15 mouse cellular contexts compared by ENCODE assay signal in the genomic region with DNA sequence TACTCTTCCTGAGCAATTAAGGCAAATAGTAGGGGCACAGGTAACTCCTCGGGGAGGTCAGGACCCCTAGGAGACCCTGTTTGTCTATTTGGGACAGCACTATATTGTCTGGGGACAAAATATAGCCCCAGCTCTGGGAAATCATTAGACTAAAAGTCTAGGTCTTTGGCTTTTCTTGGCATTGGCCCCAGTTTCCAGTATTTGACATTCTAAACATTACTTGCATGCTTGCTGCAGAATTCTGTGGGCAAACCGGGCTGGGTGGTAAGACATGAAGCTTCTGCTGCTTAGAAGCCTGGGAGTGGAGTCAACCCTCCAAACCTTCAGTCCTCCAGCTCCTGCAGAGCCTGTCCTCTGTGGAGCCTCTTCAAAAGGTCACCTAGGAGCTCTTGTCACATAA.
A peak's percentile ranks its signal among the peaks of the same experiment; 100 is the strongest.
DNase-seq lines count a peak whose midpoint lies in the region; ATAC-seq and TF ChIP-seq lines count a peak whose summit lies in the region.
"Had no signal": no experiment of that assay in that cellular context is flagged by ENCODE, and none has a peak within 500 bp of the region (broad histone marks: within the 10 kb centered on the region; RNA-seq: fewer than 3 reads in every experiment).

No protein-coding gene starts in this region.

- TF ChIP-seq EP300 in heart, postnatal 0 days (IDR thresholded peaks at IDR 0.05; ENCODE audit: low read depth) = no peak

- H3K4me2 ChIP-seq in heart, postnatal 0 days (ENCODE audit: low read depth, low read length) = no peak overlapping the region
- H3K4me2 ChIP-seq in limb, embryonic 15.5 days = no peak overlapping the region
- H3K4me2 ChIP-seq in lung, embryonic 16.5 days (ENCODE audit: low read depth, low read length) = no peak overlapping the region
- H3K4me2 ChIP-seq: embryonic facial prominence, embryonic 12.5 days; lung, embryonic 15.5 days; midbrain, embryonic 11.5 days; neural tube, embryonic 12.5 days had no signal

- WGBS in heart, postnatal 0 days = 37% methylated on average over 2 of the region's 2 CpGs
- WGBS in heart, embryonic 10.5 days = 68% methylated on average over 2 of the region's 2 CpGs
- WGBS in limb, embryonic 15.5 days = 46% methylated on average over 2 of the region's 2 CpGs
- 83% methylated on average over 2 of the region's 2 CpGs for WGBS in limb, embryonic 10.5 days
- 40% methylated on average over 2 of the region's 2 CpGs for WGBS in lung, embryonic 16.5 days

- H3K9me3 ChIP-seq in heart, postnatal 0 days (replicated peaks; ENCODE audit: control insufficient read depth, low read length) = no peaks in the 10 kb centered on the region
- no peaks in the 10 kb centered on the region for H3K9me3 ChIP-seq in heart, embryonic 10.5 days
- H3K9me3 ChIP-seq in limb, embryonic 15.5 days = no peaks in the 10 kb centered on the region
- no peaks in the 10 kb centered on the region for H3K9me3 ChIP-seq in limb, embryonic 10.5 days (replicated peaks)
- H3K9me3 ChIP-seq in lung, embryonic 16.5 days (ENCODE audit: control insufficient read depth, low read length) = no peaks in the 10 kb centered on the region
- H3K9me3 ChIP-seq: embryonic facial prominence, embryonic 12.5 days; lung, embryonic 15.5 days; neural tube, embryonic 12.5 days had no signal

- no peaks in the 10 kb centered on the region for H3K36me3 ChIP-seq in heart, postnatal 0 days (replicated peaks; ENCODE audit: control insufficient read depth, insufficient read depth, low read length)
- no peaks in the 10 kb centered on the region for H3K36me3 ChIP-seq in heart, embryonic 10.5 days
- H3K36me3 ChIP-seq in limb, embryonic 15.5 days = no peaks in the 10 kb centered on the region; the same call in 1 of the 2 replicates
- H3K36me3 ChIP-seq in limb, embryonic 10.5 days = no peaks in the 10 kb centered on the region
- H3K36me3 ChIP-seq in lung, embryonic 16.5 days (ENCODE audit: control insufficient read depth, insufficient read depth, low read length) = no peaks in the 10 kb centered on the region
- H3K36me3 ChIP-seq: embryonic facial prominence, embryonic 12.5 days; lung, embryonic 15.5 days; neural tube, embryonic 12.5 days had no signal

- no peaks in the 10 kb centered on the region for H3K27me3 ChIP-seq in heart, postnatal 0 days (ENCODE audit: control insufficient read depth, insufficient read depth, low read length)
- H3K27me3 ChIP-seq in heart, embryonic 10.5 days (ENCODE audit: insufficient read depth, poor library complexity, severe bottlenecking) = no peaks in the 10 kb centered on the region
- no peaks in the 10 kb centered on the region for H3K27me3 ChIP-seq in limb, embryonic 15.5 days
- no peaks in the 10 kb centered on the region for H3K27me3 ChIP-seq in limb, embryonic 10.5 days (ENCODE audit: low read depth, poor library complexity, severe bottlenecking)
- H3K27me3 ChIP-seq in lung, embryonic 16.5 days (ENCODE audit: control insufficient read depth, insufficient read depth, low read depth, low read length) = no peaks in the 10 kb centered on the region
- H3K27me3 ChIP-seq: embryonic facial prominence, embryonic 12.5 days; lung, embryonic 15.5 days; neural tube, embryonic 12.5 days had no signal

- 0 out of 2 replicates have a peak overlapping the region, but pooled peaks have one; percentile 30 for H3K27ac ChIP-seq in heart, postnatal 0 days (ENCODE audit: low read depth)
- H3K27ac ChIP-seq in heart, embryonic 10.5 days = no peak overlapping the region
- 0 out of 2 replicates have a peak overlapping the region, but pooled peaks have one; percentile 18 for H3K27ac ChIP-seq in limb, embryonic 15.5 days
- no peak overlapping the region for H3K27ac ChIP-seq in limb, embryonic 10.5 days
- H3K27ac ChIP-seq in lung, embryonic 16.5 days (ENCODE audit: low read length) = no peak overlapping the region
- H3K27ac ChIP-seq: embryonic facial prominence, embryonic 12.5 days; lung, embryonic 15.5 days; neural tube, embryonic 12.5 days had no signal

- H3K9ac ChIP-seq in heart, postnatal 0 days (replicated peaks; ENCODE audit: low read depth, low read length) = no peak overlapping the region
- H3K9ac ChIP-seq in limb, embryonic 15.5 days = no peak overlapping the region
- no peak overlapping the region for H3K9ac ChIP-seq in lung, embryonic 16.5 days (ENCODE audit: low read length)
- H3K9ac ChIP-seq: embryonic facial prominence, embryonic 12.5 days; lung, embryonic 15.5 days; neural tube, embryonic 12.5 days had no signal

- peaks cover 6% of the 10 kb centered on the region; the same call in 1 of the 2 replicates for H3K4me1 ChIP-seq in heart, postnatal 0 days (ENCODE audit: control insufficient read depth, insufficient read depth)
- H3K4me1 ChIP-seq in heart, embryonic 10.5 days = peaks cover 5% of the 10 kb centered on the region; the same call in 1 of the 2 replicates
- peaks cover 16% of the 10 kb centered on the region for H3K4me1 ChIP-seq in limb, embryonic 15.5 days
- H3K4me1 ChIP-seq in limb, embryonic 10.5 days = peaks cover 17% of the 10 kb centered on the region
- H3K4me1 ChIP-seq in lung, embryonic 16.5 days (replicated peaks; ENCODE audit: control insufficient read depth, insufficient read depth, low read length) = peaks cover 7% of the 10 kb centered on the region; the same call in 1 of the 2 replicates
- H3K4me1 ChIP-seq: embryonic facial prominence, embryonic 12.5 days had no signal

- no peak for TF ChIP-seq CTCF in heart, postnatal 0 days (IDR thresholded peaks at IDR 0.05; ENCODE audit: low read depth)

- ATAC-seq in heart, postnatal 0 days (ENCODE audit: insufficient read depth, low read depth) = no peak
- no peak for ATAC-seq in limb, embryonic 15.5 days (ENCODE audit: insufficient number of reproducible peaks, low FRiP score, low TSS enrichment, low read depth)
- ATAC-seq in lung, embryonic 16.5 days (ENCODE audit: low read depth) = peak; percentile 72
- no peak for ATAC-seq in erythroid progenitor cell, adult 5-6 weeks (replicated peaks; ENCODE audit: low FRiP score, poor library complexity, severe bottlenecking)
- ATAC-seq: hindbrain, embryonic 16.5 days had no signal

- H3K4me3 ChIP-seq in heart, postnatal 0 days (ENCODE audit: low read depth, low read length) = no peak overlapping the region
- no peak overlapping the region for H3K4me3 ChIP-seq in heart, embryonic 10.5 days
- no peak overlapping the region for H3K4me3 ChIP-seq in limb, embryonic 15.5 days
- H3K4me3 ChIP-seq in limb, embryonic 10.5 days = no peak overlapping the region
- no peak overlapping the region for H3K4me3 ChIP-seq in lung, embryonic 16.5 days (ENCODE audit: low read length)
- H3K4me3 ChIP-seq: embryonic facial prominence, embryonic 12.5 days; lung, embryonic 15.5 days; neural tube, embryonic 12.5 days had no signal

- peak; percentile 34 for DNase-seq in heart, postnatal 0 days (ENCODE audit: low spot score)
- no peak for DNase-seq in heart, embryonic 10.5 days (ENCODE audit: low spot score)
- DNase-seq in limb, embryonic 10.5 days (ENCODE audit: low spot score) = no peak
- DNase-seq in left cerebral cortex, adult 8-10 months (ENCODE audit: low spot score in 2 of 2) = no peak
- DNase-seq: cerebellum, adult 8-10 months; gastrocnemius, postnatal 14 days; spleen, adult 18-20 months had no signal

Comparison
In these comparisons a context has a peak if more than half of its experiments do, and no peak if none do; other contexts are left out.
1. H3K27ac ChIP-seq: peak in heart, postnatal 0 days (single experiment) and limb, embryonic 15.5 days (single experiment); none in heart, embryonic 10.5 days (single experiment), limb, embryonic 10.5 days (single experiment) and lung, embryonic 16.5 days (single experiment).